Mouse (Mus musculus): ENCODE results near the gene Rcc1. TPM values are rescaled to one million over a fixed set of nuclear protein-coding genes. Genes with fewer than 3 reads are reported as not detected.

Rcc1 gene
- 31.4 TPM for polyA plus RNA-seq (2021)

DNA sequence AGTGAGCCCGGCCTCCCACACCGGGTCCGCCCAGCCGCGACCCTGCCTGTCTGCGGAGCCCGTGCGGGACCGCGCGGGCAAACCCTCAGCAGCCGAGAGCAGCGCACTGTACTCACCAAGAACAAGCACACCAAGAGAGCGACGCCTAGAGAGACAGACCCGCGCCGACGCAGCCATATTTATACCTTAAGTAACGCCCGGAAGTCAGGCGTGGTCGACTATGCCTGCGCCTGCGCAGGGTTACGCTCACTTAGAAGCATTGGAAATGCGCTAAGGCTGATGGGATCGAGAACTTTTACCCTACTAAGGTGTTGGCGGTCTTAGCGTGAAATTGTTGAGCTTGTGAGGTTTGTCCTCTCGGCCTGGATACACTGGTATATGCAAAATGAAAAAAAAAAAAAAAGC lies at the start of gene Rcc1:
TSS of gene Rcc1 (minus strand) at position 125 of the 405 bp plus-strand sequence.
- no peak for TF ChIP-seq CTCF (IDR thresholded peaks at IDR 0.05)
- in situ Hi-C loops (cut with MboI; ENCODE audit: low pct_unique_long_range_greater_than_20kb) = loop anchor here (5.0 kb wide), 1 partner anchor 159 kb away; the partner anchor contains the start of gene Sesn2
- DNase-seq (ENCODE audit: low read depth, low spot score) (no peak), ATAC-seq (peak; percentile 74)
- ChIA-PET CTCF (no interaction called here), POLR2A (interaction anchor here (0.6 to 0.9 kb wide), 2 partner anchors 11 to 14 kb away, joined by 3 read pairs; no protein-coding TSS in a partner anchor)
- H3K27me3 ChIP-seq = no peaks in the 10 kb centered on the region

DNA sequence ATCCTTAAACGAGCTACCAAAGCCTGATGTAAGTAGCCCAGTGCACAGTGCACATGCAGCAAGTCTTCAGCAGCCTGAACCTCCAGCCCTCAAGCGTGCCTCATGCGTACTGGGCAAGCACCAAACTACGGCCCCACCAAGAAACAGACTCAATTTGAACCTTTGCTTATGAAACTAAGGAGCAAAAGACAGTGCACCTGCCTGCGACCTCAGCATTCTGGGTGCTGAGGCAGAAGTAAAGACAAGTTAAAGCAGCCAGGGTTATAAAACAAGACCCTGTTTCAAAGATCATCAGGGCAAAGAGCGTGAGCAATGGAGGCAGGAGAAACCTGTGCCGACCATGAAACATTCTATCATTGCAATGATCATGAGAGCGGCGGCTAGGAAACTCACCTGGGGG lies 47.6 kb upstream of the Rcc1 start:
- ATAC-seq (no peak), DNase-seq (ENCODE audit: low read depth, low spot score) (no peak)
- ChIA-PET POLR2A (no interaction called here), CTCF (no interaction called here)
- no peak for TF ChIP-seq CTCF (IDR thresholded peaks at IDR 0.05)
- no peaks in the 10 kb centered on the region for H3K27me3 ChIP-seq
- in situ Hi-C loops (cut with MboI; ENCODE audit: low pct_unique_long_range_greater_than_20kb) = no loop called here

DNA sequence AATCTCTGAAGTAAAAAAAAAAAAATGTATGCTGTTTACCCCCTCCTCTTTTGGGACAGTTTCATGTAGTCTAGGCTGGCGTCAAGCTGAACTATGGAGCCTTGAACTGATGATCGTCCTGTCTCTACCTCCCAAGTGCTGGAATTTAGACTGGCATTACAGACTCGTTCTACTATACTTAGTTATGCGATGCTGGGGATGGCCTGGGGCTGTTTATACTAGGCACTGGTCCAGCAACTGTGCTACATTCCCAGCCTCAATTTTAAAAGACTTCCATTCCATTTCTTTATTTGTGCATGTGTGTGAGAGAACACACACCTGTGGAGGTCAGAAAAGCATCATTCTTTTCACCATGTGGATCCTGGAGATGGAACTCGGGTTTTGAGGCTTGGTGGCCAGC lies 45.5 kb upstream of the Rcc1 start:
- DNase-seq (ENCODE audit: low read depth, low spot score) (no peak), ATAC-seq (no peak)
- ChIA-PET POLR2A (no interaction called here), CTCF (no interaction called here)
- in situ Hi-C loops (cut with MboI; ENCODE audit: low pct_unique_long_range_greater_than_20kb) = no loop called here
- H3K27me3 ChIP-seq = no peaks in the 10 kb centered on the region
- TF ChIP-seq CTCF (IDR thresholded peaks at IDR 0.05) = no peak

DNA sequence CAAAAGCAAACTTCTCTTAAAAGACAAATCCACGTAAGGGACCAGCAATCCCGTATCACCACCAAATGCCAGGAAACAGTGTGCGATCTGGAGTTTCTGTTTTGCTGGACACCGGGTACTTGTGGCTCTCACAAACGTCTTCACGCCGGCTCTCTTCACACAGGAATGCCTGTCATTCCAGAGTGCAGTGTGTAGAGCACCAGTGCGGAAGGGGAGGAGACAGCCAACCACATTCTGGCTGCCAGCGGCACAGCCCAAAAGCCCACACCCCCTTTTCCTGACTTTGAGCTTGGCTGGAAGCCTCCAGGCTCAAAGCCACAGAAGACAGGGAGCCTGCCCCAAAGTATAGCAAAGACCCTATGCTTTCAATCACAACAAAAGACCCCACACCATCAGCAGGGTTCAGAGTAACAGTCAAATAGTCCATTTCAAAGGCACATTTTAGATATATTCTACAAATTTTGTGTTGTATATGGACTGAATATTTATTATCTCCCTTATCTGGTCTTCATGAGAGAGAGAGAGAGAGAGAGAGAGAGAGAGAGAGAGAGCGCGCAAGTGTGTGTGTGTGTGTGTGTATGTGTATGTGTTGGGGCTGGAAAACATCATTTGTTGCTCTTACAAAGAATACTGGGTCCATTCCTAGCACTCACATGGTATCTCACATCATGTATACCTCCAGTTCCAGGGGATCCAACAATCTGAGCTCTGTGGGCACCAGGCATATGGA lies 44.8 kb upstream of the Rcc1 start:
- ChIA-PET POLR2A (no interaction called here), CTCF (interaction anchor here (0.9 to 1.2 kb wide), 3 partner anchors 25 to 37 kb away, joined by 3 to 5 read pairs (median 4); no protein-coding TSS in a partner anchor)
- ATAC-seq (peak; percentile 78), DNase-seq (ENCODE audit: low read depth, low spot score) (no peak)
- TF ChIP-seq CTCF (IDR thresholded peaks at IDR 0.05) = no peak
- in situ Hi-C loops (cut with MboI; ENCODE audit: low pct_unique_long_range_greater_than_20kb) = no loop called here
- no peaks in the 10 kb centered on the region for H3K27me3 ChIP-seq

DNA sequence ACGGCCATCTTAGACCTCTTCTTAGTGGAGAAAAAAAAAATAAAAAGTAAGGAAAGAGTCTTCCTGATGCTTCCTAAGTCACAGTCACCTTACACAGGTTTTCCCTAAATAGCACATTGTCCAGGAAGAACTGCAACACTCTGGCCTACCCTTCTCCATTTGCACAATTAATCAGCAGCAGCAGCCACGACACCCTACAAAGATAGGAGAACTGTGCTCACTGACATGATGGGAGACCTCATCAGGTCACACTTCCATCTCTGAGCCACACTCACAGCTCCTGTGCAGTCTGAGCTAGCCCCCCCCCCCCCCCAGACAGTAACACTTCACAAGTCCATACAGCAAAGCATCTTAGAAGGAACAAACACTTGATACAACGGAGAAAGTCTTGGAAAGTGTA lies 43.7 kb upstream of the Rcc1 start:
- H3K27me3 ChIP-seq = no peaks in the 10 kb centered on the region
- POLR2A ChIA-PET = no interaction called here
- CTCF ChIA-PET = interaction anchor here (1.2 kb wide), 1 partner anchor 36 kb away, joined by 5 read pairs; no protein-coding TSS in a partner anchor
- no peak for TF ChIP-seq CTCF (IDR thresholded peaks at IDR 0.05)
- in situ Hi-C loops (cut with MboI; ENCODE audit: low pct_unique_long_range_greater_than_20kb) = no loop called here
- no peak for ATAC-seq
- DNase-seq (ENCODE audit: low read depth, low spot score) = no peak

DNA sequence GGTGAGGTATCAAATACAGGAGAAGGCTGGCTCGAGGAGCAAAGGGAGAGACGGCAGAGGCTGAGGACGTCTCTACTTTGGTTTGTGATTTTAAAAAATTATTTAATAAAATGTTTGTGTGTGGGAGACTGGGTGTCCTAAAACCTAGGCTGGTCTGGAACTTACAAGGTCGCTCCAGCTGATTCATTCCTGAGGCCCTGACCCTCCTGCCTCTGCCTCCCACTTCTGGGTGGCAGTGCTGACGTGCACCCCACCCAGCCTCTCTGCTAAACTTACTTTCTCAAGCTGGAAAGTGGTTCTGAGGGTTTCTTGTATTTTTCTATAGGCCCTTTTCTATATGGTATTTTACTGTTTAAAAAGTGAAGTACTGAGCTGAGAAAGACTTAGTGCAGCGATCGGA lies 42.8 kb upstream of the Rcc1 start:
- ChIA-PET CTCF (no interaction called here), POLR2A (no interaction called here)
- in situ Hi-C loops (cut with MboI; ENCODE audit: low pct_unique_long_range_greater_than_20kb) = no loop called here
- no peak for TF ChIP-seq CTCF (IDR thresholded peaks at IDR 0.05)
- H3K27me3 ChIP-seq = no peaks in the 10 kb centered on the region
- ATAC-seq (no peak), DNase-seq (ENCODE audit: low read depth, low spot score) (no peak)

DNA sequence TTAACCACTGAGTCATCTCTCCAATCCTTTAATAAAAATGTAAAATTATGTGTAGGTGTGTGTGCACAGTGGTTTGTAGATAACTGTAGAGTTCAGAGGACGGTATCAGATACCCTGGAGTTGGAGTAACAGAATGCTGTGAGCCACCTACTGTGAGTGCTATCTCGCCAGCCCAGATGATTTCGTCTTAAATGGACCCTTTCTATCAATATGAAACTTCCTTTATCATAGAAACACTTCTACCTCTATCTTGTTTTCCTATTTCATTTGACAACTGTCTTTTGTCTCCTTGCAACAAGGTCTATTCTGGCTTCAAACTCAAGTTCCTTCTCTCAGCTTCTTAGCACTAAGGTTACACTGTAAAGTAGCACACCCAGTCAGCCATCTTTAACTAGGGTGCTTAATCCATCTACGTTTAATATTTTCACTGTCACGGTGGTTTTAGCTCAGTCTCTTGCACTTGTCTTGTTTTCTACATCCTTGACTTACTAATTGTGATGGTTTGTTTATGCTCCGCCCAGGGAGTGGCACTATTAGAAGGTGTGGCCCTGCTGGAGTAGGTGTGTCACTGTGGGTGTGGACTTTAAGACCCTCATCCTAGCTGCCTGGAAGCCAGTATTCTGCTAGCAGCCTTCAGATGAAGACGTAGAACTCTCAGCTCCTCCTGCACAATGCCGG lies 37.8 kb upstream of the Rcc1 start:
- H3K27me3 ChIP-seq = no peaks in the 10 kb centered on the region
- ATAC-seq = no peak
- ChIA-PET POLR2A (no interaction called here), CTCF (no interaction called here)
- in situ Hi-C loops (cut with MboI; ENCODE audit: low pct_unique_long_range_greater_than_20kb) = no loop called here
- TF ChIP-seq CTCF (IDR thresholded peaks at IDR 0.05) = no peak
- no peak for DNase-seq (ENCODE audit: low read depth, low spot score)

DNA sequence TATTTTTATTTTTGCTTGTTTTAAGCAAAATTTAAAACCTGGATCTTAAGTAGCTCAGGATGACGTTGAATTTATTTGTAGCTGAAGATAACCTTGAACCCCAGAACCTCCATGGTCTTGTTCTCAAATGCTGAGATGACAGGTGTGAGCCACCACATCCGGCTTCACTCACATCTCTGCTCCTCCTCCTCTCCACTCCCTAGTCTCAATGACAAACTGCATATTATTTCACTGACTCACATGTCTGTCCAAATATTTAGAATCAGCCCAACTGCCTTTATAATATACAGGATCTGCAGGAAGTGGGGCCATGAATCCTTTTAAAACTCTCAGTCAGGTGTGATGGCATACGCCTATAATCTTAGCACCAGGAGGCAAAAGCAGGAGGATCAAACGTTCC lies 35.9 kb upstream of the Rcc1 start:
- no peak for ATAC-seq

DNA sequence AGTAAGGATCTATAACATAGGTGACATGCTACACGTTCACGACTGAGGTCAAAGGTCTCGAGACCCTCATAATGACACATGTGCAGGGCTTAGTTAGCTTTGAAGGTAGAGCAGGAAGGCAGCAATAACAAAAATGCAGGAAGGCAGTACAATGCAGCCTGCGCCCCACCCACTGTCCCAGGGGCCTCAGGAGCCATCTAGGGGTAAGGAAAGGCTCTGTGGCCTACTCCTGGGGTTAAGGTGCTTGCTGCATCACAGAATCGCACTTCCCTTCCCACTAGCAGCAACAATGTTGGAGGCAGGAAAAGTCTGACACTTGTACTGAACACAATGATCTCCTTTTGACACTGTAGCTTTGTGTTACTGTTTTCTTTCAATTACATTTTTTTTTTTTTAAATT lies 34.2 kb upstream of the Rcc1 start:
- ATAC-seq = no peak
- POLR2A ChIA-PET = no interaction called here
- in situ Hi-C loops (cut with MboI; ENCODE audit: low pct_unique_long_range_greater_than_20kb) = no loop called here
- CTCF ChIA-PET = no interaction called here
- no peak for DNase-seq (ENCODE audit: low read depth, low spot score)
- no peaks in the 10 kb centered on the region for H3K27me3 ChIP-seq
- no peak for TF ChIP-seq CTCF (IDR thresholded peaks at IDR 0.05)

More for the DNA sequence above, 35.9 kb upstream of the Rcc1 start:
- in situ Hi-C loops (cut with MboI; ENCODE audit: low pct_unique_long_range_greater_than_20kb) = no loop called here
- TF ChIP-seq CTCF (IDR thresholded peaks at IDR 0.05) = no peak
- POLR2A ChIA-PET = no interaction called here
- CTCF ChIA-PET = no interaction called here
- DNase-seq (ENCODE audit: low read depth, low spot score) = no peak
- no peaks in the 10 kb centered on the region for H3K27me3 ChIP-seq

DNA sequence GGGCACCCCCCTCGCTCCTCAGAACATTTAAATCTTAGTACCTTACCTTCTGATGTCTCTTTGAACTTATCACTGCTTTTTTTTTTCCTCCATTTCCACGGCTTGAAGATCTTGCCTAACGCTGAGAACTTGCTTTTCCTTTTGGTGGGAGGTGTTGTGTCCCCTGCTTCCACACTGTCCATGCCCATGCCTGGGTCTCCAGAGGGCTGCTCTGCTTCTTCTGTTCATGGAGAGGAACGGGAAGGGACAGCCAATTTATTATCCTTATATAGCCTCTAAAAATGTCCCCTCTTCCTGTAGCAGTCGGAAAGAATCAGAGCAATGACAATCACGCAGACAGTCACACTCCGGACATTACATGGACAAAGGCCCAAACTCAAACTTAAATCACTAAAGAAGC lies 33.4 kb upstream of the Rcc1 start:
- ATAC-seq (no peak), DNase-seq (ENCODE audit: low read depth, low spot score) (no peak)
- TF ChIP-seq CTCF (IDR thresholded peaks at IDR 0.05) = no peak
- no peaks in the 10 kb centered on the region for H3K27me3 ChIP-seq
- in situ Hi-C loops (cut with MboI; ENCODE audit: low pct_unique_long_range_greater_than_20kb) = no loop called here
- POLR2A ChIA-PET = no interaction called here
- CTCF ChIA-PET = no interaction called here

DNA sequence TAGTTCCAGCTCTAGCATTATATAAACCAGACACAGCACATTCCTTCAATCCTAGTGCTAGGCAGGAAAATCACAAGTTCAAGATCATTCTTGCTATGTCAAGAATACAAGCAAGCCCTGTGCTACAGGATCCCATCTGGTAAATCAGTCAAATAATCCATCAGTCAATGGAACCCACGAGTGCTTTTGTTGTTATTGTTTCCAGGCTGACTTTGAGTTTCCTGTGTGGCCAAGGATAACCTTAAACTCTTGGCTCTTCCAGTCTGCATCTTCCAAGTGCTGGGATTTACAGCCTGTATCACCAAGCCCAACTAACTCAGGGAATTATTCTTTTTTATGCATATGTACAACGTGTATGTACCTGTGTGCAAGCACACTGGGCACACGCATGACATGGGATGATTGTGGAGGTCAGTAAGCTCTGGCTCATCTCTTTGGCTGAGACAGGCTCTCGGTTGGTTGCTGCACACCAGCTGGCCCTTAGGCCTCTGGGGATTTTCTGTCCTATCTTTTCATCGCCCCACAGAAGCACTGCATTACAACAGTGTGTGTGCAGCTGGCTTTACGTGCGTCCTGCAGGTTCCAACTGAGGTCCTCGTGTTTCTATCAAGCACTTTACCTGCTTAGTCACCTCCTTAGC lies 32.5 kb upstream of the Rcc1 start:
- no peak for TF ChIP-seq CTCF (IDR thresholded peaks at IDR 0.05)
- CTCF ChIA-PET = no interaction called here
- ATAC-seq (no peak), DNase-seq (ENCODE audit: low read depth, low spot score) (no peak)
- H3K27me3 ChIP-seq = no peaks in the 10 kb centered on the region
- in situ Hi-C loops (cut with MboI; ENCODE audit: low pct_unique_long_range_greater_than_20kb) = no loop called here
- POLR2A ChIA-PET = no interaction called here

Measured in Patski (cell line).